Mouse (Mus musculus): ENCODE data around the gene Cep112. TPM values are rescaled to one million over a fixed set of nuclear protein-coding genes. Genes with fewer than 3 reads are reported as not detected.

The Cep112 gene
- 2.3 and 2.7 TPM in 2 replicates for total RNA-seq (2017)

- peak; percentile 97 for ATAC-seq (replicated peaks; ENCODE audit: low read depth, poor library complexity, severe bottlenecking)
These were observed at the start of gene Cep112 for GRCm38 (mm10) chr11:108424889-108425591. TSS of gene Cep112 (plus strand) at chr11:108425192.

- ATAC-seq (replicated peaks; ENCODE audit: low read depth, poor library complexity, severe bottlenecking): no peak
These were observed 48.2 kb upstream of the Cep112 start for GRCm38 (mm10) chr11:108376815-108377214.

- ATAC-seq (replicated peaks; ENCODE audit: low read depth, poor library complexity, severe bottlenecking): peak; percentile 99
These were observed 47.2 kb upstream of the Cep112 start for GRCm38 (mm10) chr11:108377680-108378362.

GRCm38 (mm10) chr11:108378363-108378751, 46.6 kb upstream of the Cep112 start:
- ATAC-seq (replicated peaks; ENCODE audit: low read depth, poor library complexity, severe bottlenecking): no peak

GRCm38 (mm10) chr11:108382664-108383063, 42.3 kb upstream of the Cep112 start:
- no peak for ATAC-seq (replicated peaks; ENCODE audit: low read depth, poor library complexity, severe bottlenecking)

- no peak for ATAC-seq (replicated peaks; ENCODE audit: low read depth, poor library complexity, severe bottlenecking)
These were observed 39.9 kb upstream of the Cep112 start for GRCm38 (mm10) chr11:108384920-108385665.

GRCm38 (mm10) chr11:108385666-108386024, 39.3 kb upstream of the Cep112 start:
- ATAC-seq (replicated peaks; ENCODE audit: low read depth, poor library complexity, severe bottlenecking): no peak

- ATAC-seq (replicated peaks; ENCODE audit: low read depth, poor library complexity, severe bottlenecking): no peak
These were observed 29.9 kb upstream of the Cep112 start for GRCm38 (mm10) chr11:108395061-108395460.

GRCm38 (mm10) chr11:108396076-108396829, 28.7 kb upstream of the Cep112 start:
- no peak for ATAC-seq (replicated peaks; ENCODE audit: low read depth, poor library complexity, severe bottlenecking)

GRCm38 (mm10) chr11:108409876-108410644, 14.9 kb upstream of the Cep112 start:
- ATAC-seq (replicated peaks; ENCODE audit: low read depth, poor library complexity, severe bottlenecking): no peak

GRCm38 (mm10) chr11:108416360-108416759, 8.6 kb upstream of the Cep112 start:
- no peak for ATAC-seq (replicated peaks; ENCODE audit: low read depth, poor library complexity, severe bottlenecking)

- ATAC-seq (replicated peaks; ENCODE audit: low read depth, poor library complexity, severe bottlenecking): peak; percentile 73
These were observed 6.5 kb upstream of the Cep112 start for GRCm38 (mm10) chr11:108418540-108418939.

GRCm38 (mm10) chr11:108419242-108419641, 5.8 kb upstream of the Cep112 start:
- no peak for ATAC-seq (replicated peaks; ENCODE audit: low read depth, poor library complexity, severe bottlenecking)

GRCm38 (mm10) chr11:108420751-108421150, 4.2 kb upstream of the Cep112 start:
- no peak for ATAC-seq (replicated peaks; ENCODE audit: low read depth, poor library complexity, severe bottlenecking)

- no peak for ATAC-seq (replicated peaks; ENCODE audit: low read depth, poor library complexity, severe bottlenecking)
These were observed 1.8 kb upstream of the Cep112 start for GRCm38 (mm10) chr11:108423221-108423620.

GRCm38 (mm10) chr11:108424111-108424510, 881 bp upstream of the Cep112 start:
- ATAC-seq (replicated peaks; ENCODE audit: low read depth, poor library complexity, severe bottlenecking): no peak

GRCm38 (mm10) chr11:108425592-108425921, 565 bp downstream of the Cep112 start:
- ATAC-seq (replicated peaks; ENCODE audit: low read depth, poor library complexity, severe bottlenecking): no peak

- ATAC-seq (replicated peaks; ENCODE audit: low read depth, poor library complexity, severe bottlenecking): no peak
These were observed 1.1 kb downstream of the Cep112 start for GRCm38 (mm10) chr11:108426086-108426485.

GRCm38 (mm10) chr11:108427191-108427590, 2.2 kb downstream of the Cep112 start:
- no peak for ATAC-seq (replicated peaks; ENCODE audit: low read depth, poor library complexity, severe bottlenecking)

- ATAC-seq (replicated peaks; ENCODE audit: low read depth, poor library complexity, severe bottlenecking): no peak
These were observed 4.1 kb downstream of the Cep112 start for GRCm38 (mm10) chr11:108429076-108429475.
